Mouse (Mus musculus) left cerebral cortex, postnatal 10 days (tissue): ENCODE data around the gene Prlr. TPM values are rescaled to one million over a fixed set of nuclear protein-coding genes. Genes with fewer than 3 reads are reported as not detected.

ENCODE experiments used
- DNase-seq, 2 experiments: peaks; one replicate each; pipeline ENCODE4 v3.0.0; 2021 to 2022; ENCODE audit warnings: low spot score in 2 of 2, mixed read lengths in 1 of 2; ENCODE audit errors: extremely low spot score in 1 of 2
- intact Hi-C: fragments of 180-260 bp; cut with DNase I; formaldehyde crosslinking; loops from one replicate; pipeline ENCODE4 v1.15.1; 2025
- total RNA-seq, 2 experiments: library from RNA; stranded (reverse); gene quantifications; 2 replicates each; pipeline ENCODE4 v1.2.3; 2021

Prlr gene
- total RNA-seq, 2 experiments from 2014 or later: 1.2 to 1.6 TPM

DNA sequence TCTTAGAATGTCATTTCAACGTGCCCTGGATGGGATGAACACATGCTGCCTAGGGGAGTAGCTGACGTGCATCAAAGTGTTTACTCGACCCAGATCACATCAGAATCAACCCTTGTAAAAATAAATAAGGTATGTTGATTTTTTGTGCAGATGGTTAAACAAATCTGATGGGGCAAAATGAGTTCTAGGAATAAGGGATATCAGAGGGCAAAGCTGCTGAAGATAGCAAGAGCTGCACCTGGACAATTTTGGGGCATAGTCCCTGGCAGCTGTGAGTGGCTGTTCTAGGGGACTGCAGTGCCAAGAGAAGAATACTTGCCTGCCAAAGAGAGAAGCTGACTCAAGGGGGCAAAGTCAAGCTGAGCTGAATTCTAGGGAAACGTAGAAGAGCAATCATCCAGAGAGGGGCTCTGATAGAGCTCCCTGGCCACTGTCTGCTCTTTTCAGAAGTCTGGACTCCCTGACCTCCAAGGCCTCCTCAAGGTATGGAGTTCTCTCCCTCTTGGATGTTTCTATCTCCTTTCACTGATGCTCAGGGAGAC lies 46.6 kb downstream of the Prlr start:
- DNase-seq: no peak
- intact Hi-C loops: no loop called here

- no peak for DNase-seq
- intact Hi-C loops: no loop called here
Measured at GRCm38 (mm10) chr15:10225701-10226100, 48.7 kb downstream of the Prlr start.

DNA sequence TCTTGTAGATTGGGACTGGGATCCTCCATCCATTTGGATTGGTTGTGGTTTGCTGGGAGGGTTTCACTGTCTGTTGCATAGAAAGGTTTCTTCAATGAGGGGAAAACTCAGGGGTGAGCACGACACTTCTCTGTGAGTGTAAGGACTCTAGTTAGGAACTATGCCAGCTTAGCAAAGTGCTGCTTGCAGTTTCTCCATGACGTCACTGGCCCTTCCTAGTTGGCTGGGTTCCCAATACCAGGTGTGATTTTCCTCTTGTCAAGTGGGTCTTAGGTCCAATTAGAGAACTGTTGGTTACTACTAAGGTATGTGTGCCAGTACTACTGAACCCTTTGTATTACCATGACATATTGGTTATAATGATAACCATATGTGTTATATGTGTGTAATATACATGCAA lies 51.6 kb downstream of the Prlr start:
- intact Hi-C loops: no loop called here
- no peak for DNase-seq

DNA sequence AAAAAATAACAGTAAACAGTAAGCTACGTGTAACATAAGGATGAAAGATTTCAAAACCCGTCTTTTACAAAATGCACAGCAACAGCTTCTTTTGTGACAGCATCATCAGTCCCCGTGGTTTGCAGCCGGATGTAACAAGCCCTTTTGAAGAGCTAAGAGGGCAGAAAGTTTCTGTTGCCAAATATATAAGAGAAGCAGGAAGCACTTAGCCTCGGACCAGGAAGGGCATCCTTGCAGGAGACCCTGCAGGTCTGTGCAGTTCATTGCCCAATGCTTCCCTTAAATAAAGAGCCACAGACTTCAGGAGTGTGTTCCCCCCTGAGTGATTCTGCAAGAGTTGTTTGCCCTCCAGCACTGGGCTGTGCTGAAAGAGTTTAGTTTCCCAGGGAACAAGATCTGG lies 58.9 kb downstream of the Prlr start:
- no peak for DNase-seq
- intact Hi-C loops: no loop called here

DNA sequence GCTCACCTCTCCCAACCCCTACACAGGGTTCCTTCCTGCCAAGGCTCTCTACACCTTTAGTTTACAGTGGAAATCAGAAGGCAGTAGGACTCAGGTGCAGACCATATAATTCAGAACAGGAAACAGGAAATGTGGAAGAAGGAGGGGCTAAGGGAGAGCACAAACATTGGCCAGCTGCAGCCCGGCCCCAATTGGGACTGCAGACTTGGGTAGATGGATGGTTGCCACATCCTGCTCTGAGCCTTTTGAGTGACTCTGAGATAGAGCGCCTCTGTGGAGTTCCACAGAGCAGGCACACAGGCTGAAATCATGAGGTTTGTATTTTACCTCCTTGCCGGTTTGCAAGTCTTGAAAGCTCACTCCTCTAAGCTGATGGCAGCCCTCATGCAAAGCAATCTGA lies 59.8 kb downstream of the Prlr start:
- DNase-seq: no peak
- intact Hi-C loops: no loop called here

DNA sequence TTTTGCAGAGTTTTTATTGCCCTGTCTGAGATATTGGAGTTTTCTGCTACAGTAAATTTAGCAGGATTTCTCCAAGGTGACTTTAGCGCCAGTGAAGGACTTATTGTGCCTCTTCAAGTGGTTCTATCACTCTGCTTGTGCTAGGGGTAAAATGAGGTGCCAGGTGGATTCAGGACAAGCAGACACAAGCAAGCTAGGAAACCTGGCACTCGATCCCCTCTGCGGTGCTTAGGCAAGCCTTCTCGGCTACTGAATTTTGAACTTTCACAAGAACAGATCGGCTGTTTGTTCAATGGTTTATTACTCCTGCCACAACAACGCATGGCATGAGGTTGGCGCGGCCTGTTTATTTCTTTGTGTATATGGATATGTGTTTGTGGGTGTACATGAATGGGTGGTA lies 61.4 kb downstream of the Prlr start:
- DNase-seq: no peak
- intact Hi-C loops: no loop called here

GRCm38 (mm10) chr15:10240228-10240795 lies 63.3 kb downstream of the Prlr start:
- intact Hi-C loops: no loop called here
- DNase-seq: no peak

- DNase-seq: no peak
- intact Hi-C loops: no loop called here
Measured at GRCm38 (mm10) chr15:10242250-10242649, 65.2 kb downstream of the Prlr start.

- intact Hi-C loops: no loop called here
- no peak for DNase-seq
Measured at GRCm38 (mm10) chr15:10249285-10249684, 72.2 kb downstream of the Prlr start.

DNA sequence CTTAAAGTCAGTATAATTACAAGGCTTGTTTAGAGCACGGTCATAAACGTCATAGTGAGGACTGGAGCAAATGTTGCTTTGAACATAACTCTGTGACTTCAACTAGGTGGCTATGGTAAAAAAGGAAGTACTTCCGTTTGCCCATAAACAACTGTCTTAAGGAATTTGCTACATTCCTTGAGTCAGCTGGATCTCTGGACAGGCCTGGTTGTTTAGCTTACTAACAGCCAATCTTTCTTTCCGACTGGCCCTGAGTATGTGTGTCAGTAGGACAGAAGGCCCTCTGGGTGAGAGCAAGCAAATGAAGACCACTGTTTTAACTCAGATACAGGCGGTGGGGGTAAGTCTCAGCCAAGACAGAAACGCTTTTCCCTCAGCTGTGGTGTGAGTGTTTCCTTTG lies 73.7 kb downstream of the Prlr start:
- no peak for DNase-seq
- intact Hi-C loops: no loop called here

DNA sequence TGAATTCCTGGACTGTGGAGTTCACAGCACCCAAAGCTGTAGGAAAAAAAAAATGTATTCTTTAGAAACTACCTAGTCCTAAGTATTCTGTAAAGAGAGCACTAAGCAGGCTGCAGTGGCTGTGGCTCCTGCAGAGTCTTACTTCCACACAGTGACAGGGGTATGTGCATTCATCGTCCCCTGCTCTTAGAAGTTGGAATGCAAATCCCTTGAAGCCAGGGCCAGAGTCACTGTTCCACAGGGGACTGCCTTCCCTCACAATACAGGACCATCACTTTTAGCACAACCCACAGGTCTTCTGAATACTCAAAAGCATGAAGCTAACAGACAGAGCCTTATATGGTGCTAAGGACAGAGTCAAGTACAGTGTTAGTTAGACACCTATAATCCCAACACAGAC lies 75.5 kb downstream of the Prlr start:
- intact Hi-C loops: no loop called here
- DNase-seq: no peak

- intact Hi-C loops: no loop called here
- DNase-seq: no peak
Measured at GRCm38 (mm10) chr15:10262219-10262618, 85.2 kb downstream of the Prlr start.

DNA sequence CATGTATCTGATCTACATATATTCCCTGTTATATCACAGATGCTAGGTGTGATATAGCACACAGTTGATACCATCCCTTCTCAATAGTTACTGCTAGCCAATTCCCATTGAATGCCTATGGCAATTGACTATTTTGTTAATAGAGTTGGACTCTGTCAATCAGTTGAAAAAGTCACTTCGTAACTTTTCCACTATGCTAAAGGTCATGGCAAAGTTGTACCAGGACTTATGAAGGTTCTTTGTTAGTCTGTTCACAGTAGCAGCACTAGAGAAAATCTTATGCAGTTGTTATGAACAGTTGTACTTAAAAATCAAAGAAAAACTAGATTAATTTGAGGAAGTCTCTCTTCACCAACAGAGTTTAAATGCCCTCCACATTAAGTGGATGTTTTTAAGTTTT lies 85.6 kb downstream of the Prlr start:
- intact Hi-C loops: no loop called here
- no peak for DNase-seq

- no peak for DNase-seq
Measured at GRCm38 (mm10) chr15:10263420-10263819, 86.4 kb downstream of the Prlr start.

DNA sequence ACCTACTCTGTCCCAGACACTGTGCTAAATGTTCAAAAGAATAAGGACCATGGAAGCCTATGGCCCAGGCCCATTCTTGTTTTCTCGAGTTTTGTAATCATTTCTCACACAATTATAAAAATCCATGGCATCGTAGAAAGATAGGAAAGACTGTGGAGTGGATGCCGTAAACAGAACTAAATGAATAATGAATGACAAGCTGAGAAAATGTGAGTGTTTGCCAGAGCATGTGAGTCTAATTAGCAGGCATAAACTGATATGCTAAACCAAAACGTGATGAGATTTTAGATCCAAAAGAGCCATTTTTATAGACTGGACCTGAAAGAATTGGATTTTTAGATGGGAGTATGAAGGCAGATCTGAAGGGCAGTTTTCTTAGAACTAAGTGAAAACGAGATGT lies 87.8 kb downstream of the Prlr start:
- intact Hi-C loops: no loop called here

More at GRCm38 (mm10) chr15:10263420-10263819, 86.4 kb downstream of the Prlr start:
- intact Hi-C loops: no loop called here

DNA sequence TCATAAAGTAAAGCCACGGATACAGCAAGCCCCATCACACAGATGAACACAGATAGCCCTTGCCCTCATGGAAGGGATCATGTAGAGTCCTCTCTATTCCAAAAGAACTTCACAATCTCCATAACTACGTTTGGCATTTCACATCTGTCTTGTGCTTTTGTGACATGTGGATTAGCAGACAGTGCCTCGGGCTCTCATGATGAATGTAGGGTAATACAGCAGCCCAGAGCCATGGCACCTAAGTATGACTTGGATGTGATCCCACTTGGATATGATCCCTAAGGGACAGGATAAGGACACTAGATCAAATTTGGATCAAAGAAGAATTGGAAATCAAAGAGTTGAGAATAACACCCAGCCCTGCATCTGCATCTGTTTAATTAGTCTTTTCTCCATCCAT lies 90.2 kb downstream of the Prlr start:
- no peak for DNase-seq
- intact Hi-C loops: no loop called here

More for the DNA sequence above, 87.8 kb downstream of the Prlr start:
- DNase-seq: no peak

- intact Hi-C loops: no loop called here
- DNase-seq: no peak
Measured at GRCm38 (mm10) chr15:10276386-10276785, 99.3 kb downstream of the Prlr start.

DNA sequence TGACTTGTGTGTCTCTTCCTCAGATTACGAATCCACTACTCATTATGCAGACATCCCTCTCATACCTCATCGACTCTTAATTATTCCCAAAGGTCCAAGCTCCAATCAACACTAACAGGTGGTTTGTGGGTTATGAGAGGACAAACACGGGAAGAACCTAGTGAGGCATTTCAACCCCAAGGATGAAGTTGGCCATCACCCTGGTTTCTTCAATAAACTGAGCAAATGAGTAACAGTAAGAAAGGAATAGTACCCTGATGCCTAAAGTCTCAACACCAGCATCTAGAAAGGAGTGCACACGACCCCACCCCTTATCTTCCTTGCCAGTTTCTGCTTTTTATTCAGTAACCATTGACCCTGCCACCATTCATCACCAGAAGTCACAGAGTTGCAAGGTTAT lies 100.4 kb downstream of the Prlr start:
- intact Hi-C loops: no loop called here
- no peak for DNase-seq

DNA sequence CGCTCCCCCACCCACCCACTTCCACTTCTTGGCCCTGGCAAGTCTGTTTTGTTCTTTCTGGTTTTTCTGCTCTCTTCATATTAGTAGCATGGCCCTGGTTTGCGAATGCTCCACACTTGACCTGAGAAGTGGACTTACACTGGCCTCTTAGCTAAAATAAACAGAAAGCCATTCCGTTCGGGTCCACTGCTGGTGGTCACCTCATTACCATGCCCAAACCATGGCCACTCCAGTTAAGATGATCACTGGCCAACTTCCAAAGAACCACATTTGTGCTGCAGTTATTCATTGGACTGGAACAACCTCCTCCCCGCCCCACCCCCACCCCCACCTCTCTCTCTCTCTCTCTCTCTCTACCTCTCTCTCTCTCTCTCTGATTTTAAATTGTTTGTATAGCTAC lies 104.5 kb downstream of the Prlr start:
- intact Hi-C loops: no loop called here
- no peak for DNase-seq

DNA sequence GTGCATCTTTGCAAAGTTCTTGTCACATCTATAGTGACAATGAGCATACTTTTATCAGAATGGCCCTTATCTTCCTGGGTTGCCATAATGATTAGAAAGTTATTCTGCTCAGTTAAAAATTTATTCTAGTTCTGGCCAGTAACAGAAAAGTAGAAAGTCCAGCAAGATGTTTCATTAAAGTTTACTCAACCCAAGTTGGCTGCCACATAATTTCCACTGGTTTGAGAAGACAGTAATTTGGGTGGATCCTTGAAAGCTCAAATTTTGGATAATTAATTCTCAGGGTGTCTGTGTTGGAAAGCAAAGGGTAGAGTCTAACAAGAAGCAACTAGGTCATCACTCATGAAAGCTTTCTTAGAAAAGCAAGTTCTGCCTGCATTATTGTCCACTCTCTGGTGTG lies 106.6 kb downstream of the Prlr start:
- intact Hi-C loops: no loop called here
- DNase-seq: no peak

DNA sequence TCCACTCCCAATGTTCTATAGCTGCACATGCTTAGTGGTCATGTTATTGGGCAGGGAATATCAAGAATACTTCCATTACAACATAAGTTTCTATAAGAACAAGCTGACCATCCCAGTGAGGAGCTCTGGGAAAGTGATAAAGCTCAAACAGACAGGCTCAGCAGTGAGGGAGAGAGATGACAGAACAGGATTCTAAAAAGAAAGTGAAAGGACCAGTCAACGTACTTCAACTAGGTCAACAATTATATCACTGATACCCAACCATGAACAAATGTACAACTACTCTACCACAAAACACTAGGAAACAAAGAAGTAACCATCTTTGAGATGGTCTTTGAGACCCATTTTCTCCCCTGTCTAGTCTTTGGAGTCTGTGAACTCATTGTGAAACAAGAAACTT lies 119.5 kb downstream of the Prlr start:
- DNase-seq: no peak
- intact Hi-C loops: no loop called here
